Mouse (Mus musculus) limb, embryonic 12.5 days (tissue): ENCODE data around the gene Vmn1r185. TPM values are rescaled to one million over a fixed set of nuclear protein-coding genes. Genes with fewer than 3 reads are reported as not detected.
"Not testable (repeated sequence)": the region's sequence is repeated elsewhere in the genome, so short reads cannot be mapped to it uniquely, and the experiment has no call there.

Experiments used
- ATAC-seq: fragments of 200-750 bp; cut with Nextera tagmentation; 2 replicates; pipeline ENCODE4 v1.8.0; 2017; ENCODE audit warnings: low read depth, moderate TSS enrichment; ENCODE audit not compliant: insufficient number of reproducible peaks, insufficient read depth, low FRiP score, low TSS enrichment
- H3K27ac ChIP-seq: fragments of 300-500 bp; sonication (generic); 2 replicates; pipeline ENCODE4 v1.5.1; 2016; ENCODE audit warnings: mild to moderate bottlenecking, moderate library complexity
- H3K27me3 ChIP-seq: fragments of 300-500 bp; sonication (generic); 2 replicates; pipeline ENCODE4 v1.6.1; 2016; ENCODE audit warnings: mild to moderate bottlenecking, moderate library complexity
- H3K36me3 ChIP-seq: fragments of 300-500 bp; sonication (generic); 2 replicates; pipeline ENCODE4 v1.6.1; 2016; ENCODE audit warnings: mild to moderate bottlenecking, moderate library complexity
- H3K4me1 ChIP-seq: fragments of 300-500 bp; sonication (generic); replicated peaks from 2 replicates; pipeline ENCODE4 v1.6.1; 2016
- H3K4me2 ChIP-seq: fragments of 300-500 bp; sonication (generic); 2 replicates; pipeline ENCODE4 v1.6.1; 2016; ENCODE audit warnings: mild to moderate bottlenecking, moderate library complexity
- H3K4me3 ChIP-seq: fragments of 300-500 bp; sonication (generic); replicated peaks from 2 replicates; pipeline ENCODE4 v1.5.1; 2016; ENCODE audit warnings: mild to moderate bottlenecking
- H3K9ac ChIP-seq: fragments of 300-500 bp; sonication (generic); replicated peaks from 2 replicates; pipeline ENCODE4 v1.6.1; 2016; ENCODE audit warnings: mild to moderate bottlenecking, moderate library complexity
- H3K9me3 ChIP-seq: fragments of 300-500 bp; sonication (generic); 2 replicates; pipeline ENCODE4 v1.6.1; 2016; ENCODE audit warnings: mild to moderate bottlenecking, moderate library complexity
- WGBS: fragments of 180-500 bp; shearing (Covaris S2); methylation state at CpG from one replicate; pipeline ENCODE4 v1.1.7; 2016; 5-methylcytosine and 5-hydroxymethylcytosine counted together
- polyA plus RNA-seq: library from polyadenylated mRNA; unstranded; fragments of >200 nt; fragmentation: Nextera tagmentation; extraction: Ambion mirVana; gene quantifications from 2 replicates; pipeline ENCODE4 v1.2.1, GENCODE M21; 2016

Vmn1r185 gene
- not detected in 2 replicates for polyA plus RNA-seq

DNA sequence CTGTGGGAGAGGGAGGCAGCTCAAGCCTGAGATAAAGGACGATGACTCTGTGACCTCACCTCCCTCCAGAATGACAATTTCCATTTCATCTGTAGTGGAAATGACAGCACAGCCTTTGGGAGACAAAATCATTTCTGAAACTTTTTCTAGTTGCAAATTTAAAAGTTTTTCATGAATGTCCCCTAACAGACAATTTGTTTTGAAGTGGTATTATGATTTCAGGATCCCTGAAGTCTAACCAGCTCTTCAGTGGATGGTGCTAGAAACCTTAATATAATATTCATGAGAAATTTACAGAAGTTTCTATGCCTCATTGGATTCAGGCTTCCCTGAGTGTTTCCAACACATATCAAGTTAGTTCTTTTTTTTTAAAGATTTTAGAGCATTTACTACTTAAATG, at the start of gene Vmn1r185:
TSS of gene Vmn1r185 (minus strand) at position 101 of the 400 bp plus-strand sequence.
- H3K9ac ChIP-seq, ATAC-seq, H3K27ac ChIP-seq, H3K27me3 ChIP-seq, H3K4me1 ChIP-seq, H3K9me3 ChIP-seq, H3K36me3 ChIP-seq, H3K4me3 ChIP-seq, H3K4me2 ChIP-seq: not testable (repeated sequence)
- WGBS: 81% methylated on average over 1 of the region's 1 CpGs

DNA sequence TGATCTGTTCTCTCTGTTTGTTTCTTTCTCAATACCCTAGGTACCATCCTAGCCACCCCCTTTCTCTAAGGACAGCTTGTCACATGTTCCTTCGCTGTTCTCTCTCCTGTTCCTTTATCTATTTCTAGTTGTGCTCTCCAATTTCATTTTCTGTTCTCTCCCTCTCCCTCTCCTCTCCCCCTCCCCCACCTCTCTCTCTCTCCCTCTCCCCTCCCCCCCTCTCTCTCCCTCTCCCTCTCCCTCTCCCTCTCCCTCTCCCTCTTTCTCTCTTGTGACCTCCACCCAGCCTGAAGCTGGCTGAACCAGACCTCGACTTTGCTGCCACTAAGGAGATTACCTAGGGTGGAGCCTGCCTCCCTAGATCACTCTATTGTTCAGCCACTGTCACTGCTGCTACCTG, 49.2 kb upstream of the Vmn1r185 start:
- not testable (repeated sequence) for H3K4me1 ChIP-seq, H3K4me3 ChIP-seq
- H3K9me3 ChIP-seq: peaks cover 20% of the 10 kb centered on the region; the same call in 1 of the 2 replicates

DNA sequence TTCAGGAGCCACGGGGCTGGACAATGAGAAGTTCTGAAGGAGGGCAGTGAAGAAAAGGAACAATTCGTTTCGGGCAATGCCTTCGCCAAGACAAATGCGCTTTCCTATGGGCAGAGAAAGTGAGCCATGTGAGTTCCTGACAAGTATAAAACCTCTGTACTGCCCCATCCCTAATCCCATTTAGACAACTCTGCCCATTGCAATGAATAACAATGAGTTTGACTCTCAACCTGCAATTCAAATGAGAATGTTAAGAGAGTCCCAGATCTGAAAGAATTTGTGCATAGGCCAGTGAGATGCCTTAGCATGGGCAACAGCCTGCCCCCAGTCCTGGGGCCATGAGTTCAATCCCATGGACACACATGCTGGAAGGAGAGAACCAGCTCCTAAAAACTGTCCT, 47.7 kb upstream of the Vmn1r185 start:
- WGBS: 86% methylated on average over 5 of the region's 5 CpGs
- H3K27ac ChIP-seq: no peak overlapping the region
- H3K4me3 ChIP-seq: no peak overlapping the region
- H3K36me3 ChIP-seq: no peaks in the 10 kb centered on the region
- H3K4me2 ChIP-seq: no peak overlapping the region
- H3K4me1 ChIP-seq: no peaks in the 10 kb centered on the region
- peaks cover 30% of the 10 kb centered on the region for H3K9me3 ChIP-seq
- no peak overlapping the region for H3K9ac ChIP-seq
- ATAC-seq: no peak
- no peaks in the 10 kb centered on the region for H3K27me3 ChIP-seq

More for the DNA sequence above, 49.2 kb upstream of the Vmn1r185 start:
- not testable (repeated sequence) for H3K27ac ChIP-seq, ATAC-seq, H3K9ac ChIP-seq, H3K27me3 ChIP-seq, H3K36me3 ChIP-seq, H3K4me2 ChIP-seq
- 30% methylated on average over 2 of the region's 2 CpGs for WGBS

DNA sequence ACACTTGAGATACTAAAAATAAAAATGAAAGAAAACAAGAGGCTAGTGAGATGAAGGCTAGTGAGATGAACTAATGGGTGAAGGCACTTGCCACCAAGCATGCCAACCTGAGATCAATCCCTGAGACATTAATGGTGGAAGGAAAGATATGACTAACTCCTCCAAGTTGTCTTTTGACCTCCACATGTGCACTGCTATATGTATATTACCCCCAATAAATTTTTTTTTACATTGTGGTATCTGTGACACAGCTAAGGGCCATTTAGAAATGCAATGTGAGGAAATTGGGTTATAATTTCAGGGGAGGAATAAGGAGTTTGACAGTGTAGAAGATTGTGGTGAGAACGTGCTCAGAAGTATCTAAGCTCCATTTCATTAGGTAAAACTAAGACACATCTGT, 28.5 kb downstream of the Vmn1r185 start:
- H3K9me3 ChIP-seq: no peaks in the 10 kb centered on the region
- no peak overlapping the region for H3K9ac ChIP-seq
- no peaks in the 10 kb centered on the region for H3K36me3 ChIP-seq
- no peak for ATAC-seq
- no peaks in the 10 kb centered on the region for H3K27me3 ChIP-seq
- WGBS: 44% methylated on average over 1 of the region's 1 CpGs
- H3K27ac ChIP-seq: no peak overlapping the region
- no peak overlapping the region for H3K4me3 ChIP-seq
- no peak overlapping the region for H3K4me2 ChIP-seq
- H3K4me1 ChIP-seq: no peaks in the 10 kb centered on the region

DNA sequence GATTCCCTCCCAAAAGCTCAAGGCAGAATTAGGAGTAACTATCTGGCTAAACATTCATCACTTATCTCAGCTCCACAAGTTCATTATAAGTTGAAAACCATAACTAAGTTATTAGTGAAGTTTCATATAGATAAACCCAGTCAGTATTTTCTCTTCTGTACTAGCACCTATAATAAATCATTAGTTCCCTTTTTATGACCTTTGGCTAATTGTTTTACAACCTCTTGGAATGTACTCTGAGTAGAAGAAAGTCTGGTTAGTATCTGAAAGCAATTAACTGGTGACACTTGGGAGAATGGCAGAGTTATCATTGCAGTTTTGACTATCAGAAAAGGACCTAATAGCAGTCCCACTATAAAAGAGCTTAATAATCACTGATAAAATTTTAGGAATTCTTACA, 29.2 kb downstream of the Vmn1r185 start:
- Histone ChIP-seq H3K9ac (no peak overlapping the region), H3K36me3 (no peaks in the 10 kb centered on the region), H3K9me3 (no peaks in the 10 kb centered on the region), H3K4me2 (no peak overlapping the region), H3K4me1 (no peaks in the 10 kb centered on the region), H3K27me3 (no peaks in the 10 kb centered on the region), H3K27ac (no peak overlapping the region), H3K4me3 (no peak overlapping the region)
- ATAC-seq: no peak

Other genes starting within 250 kb of the Vmn1r185 start
- not detected in 2 replicates for gene Nlrp9c, start 214.8 kb downstream of the Vmn1r185 start, polyA plus RNA-seq
- gene Nlrp4a, start 183.4 kb downstream of the Vmn1r185 start, polyA plus RNA-seq: not detected in 2 replicates
- gene Nlrp9a, start 83.4 kb downstream of the Vmn1r185 start, polyA plus RNA-seq: not detected in 2 replicates
- not detected in 2 replicates for gene Cyp2b23, start 68.0 kb upstream of the Vmn1r185 start, polyA plus RNA-seq
- not detected in 2 replicates for gene Cyp2b19, start 138.7 kb upstream of the Vmn1r185 start, polyA plus RNA-seq
- not detected in 2 replicates for gene Cyp2g1, start 190.4 kb upstream of the Vmn1r185 start, polyA plus RNA-seq
- gene Cyp2a5, start 216.8 kb upstream of the Vmn1r185 start, polyA plus RNA-seq: not detected in 2 replicates